Mouse (Mus musculus): ENCODE measurements around the gene Gpr162.

GRCm38 (mm10) chr6:124817971-124818370 is 45.8 kb downstream of the Gpr162 start:
- TF ChIP-seq CTCF (IDR thresholded peaks at IDR 0.05; ENCODE audit: borderline replicate concordance, insufficient read depth, low read depth, low read length) (no peak), POLR2A (IDR thresholded peaks at IDR 0.05; ENCODE audit: borderline replicate concordance, insufficient read depth, low read length) (no peak)

Measured in cerebellum, adult 2 months (tissue).